Mouse (Mus musculus): ENCODE measurements at regions not wholly inside any gene's neighbourhood (a gene's known extent, or its start where the extent isn't known, plus 50 kb on each side); places are given as distances from the start of the nearest gene placed in this dataset.

DNA sequence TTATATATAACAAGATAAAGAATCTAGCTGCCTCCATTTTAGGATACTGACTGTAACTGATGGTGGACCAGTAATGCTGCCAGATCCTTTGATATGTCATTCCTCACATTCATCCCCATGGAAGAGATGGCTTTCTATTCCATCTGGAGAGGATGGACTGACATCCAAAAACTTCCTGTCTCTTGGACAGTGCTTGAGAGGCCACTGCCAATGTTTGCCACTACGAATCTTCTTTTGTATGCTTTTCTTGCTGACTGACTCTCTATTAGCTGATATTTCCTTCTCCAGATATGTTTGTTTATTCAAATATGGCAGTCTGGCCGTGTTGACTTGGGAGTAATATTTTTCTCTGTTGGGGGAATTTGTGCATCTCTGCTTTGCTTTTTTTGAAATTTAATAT is 253.6 kb downstream of the 9330182O14Rik start:
- no peak for TF ChIP-seq TAL1 (IDR thresholded peaks at IDR 0.05; ENCODE audit: low read length)
- no peak for TF ChIP-seq E2F4 (IDR thresholded peaks at IDR 0.05; ENCODE audit: borderline replicate concordance, low read depth, low read length)
- TF ChIP-seq MXI1 (IDR thresholded peaks at IDR 0.05; ENCODE audit: low read depth, low read length), result no peak
- no peak for TF ChIP-seq MAX (IDR thresholded peaks at IDR 0.05; ENCODE audit: low read length)
- TF ChIP-seq POLR2AphosphoS5 (IDR thresholded peaks at IDR 0.05; ENCODE audit: borderline replicate concordance, low read depth, low read length), result no peak
- TF ChIP-seq ZKSCAN1 (IDR thresholded peaks at IDR 0.05; ENCODE audit: low read depth, low read length), result no peak
- TF ChIP-seq CTCF (IDR thresholded peaks at IDR 0.05 in 2 of 3, conservative IDR thresholded peaks at IDR 0.05 in 1 of 3; ENCODE audit: control insufficient read depth in 1 of 3, insufficient read depth in 1 of 3, low read depth in 2 of 3, low read length in 3 of 3, poor library complexity in 1 of 3, severe bottlenecking in 1 of 3), result no peak
- TF ChIP-seq MEF2A (IDR thresholded peaks at IDR 0.05; ENCODE audit: extremely low read depth, insufficient replicate concordance, low read depth, low read length, poor library complexity, severe bottlenecking), result no peak
- no peak for TF ChIP-seq USF1 (IDR thresholded peaks at IDR 0.05; ENCODE audit: low read depth, low read length)
- TF ChIP-seq TBP (IDR thresholded peaks at IDR 0.05; ENCODE audit: low read depth, low read length), result no peak
- TF ChIP-seq ZMIZ1 (IDR thresholded peaks at IDR 0.05; ENCODE audit: low read depth, low read length), result no peak
- no peak for TF ChIP-seq ELF1 (IDR thresholded peaks at IDR 0.05; ENCODE audit: low read depth, low read length)
- TF ChIP-seq ZNF384 (IDR thresholded peaks at IDR 0.05; ENCODE audit: low read depth, low read length), result no peak
- no peak for TF ChIP-seq GABPA (IDR thresholded peaks at IDR 0.05; ENCODE audit: low read depth, low read length)
- no peak for TF ChIP-seq POLR2AphosphoS2 (IDR thresholded peaks at IDR 0.05; ENCODE audit: low read length)
- TF ChIP-seq USF2 (IDR thresholded peaks at IDR 0.05; ENCODE audit: borderline replicate concordance in 1 of 2, insufficient read depth in 1 of 2, low read depth in 1 of 2, low read length in 2 of 2), result no peak
- no peak for TF ChIP-seq NRF1 (IDR thresholded peaks at IDR 0.05; ENCODE audit: insufficient read depth, low read depth, low read length, poor library complexity, severe bottlenecking)
- no peak for TF ChIP-seq MAFK (IDR thresholded peaks at IDR 0.05; ENCODE audit: borderline replicate concordance, low read depth, low read length)
- TF ChIP-seq CHD2 (IDR thresholded peaks at IDR 0.05; ENCODE audit: low read length), result no peak
- Histone ChIP-seq H3K79me2 (ENCODE audit: control insufficient read depth, insufficient read depth, low read length, poor library complexity) (no peaks in the 10 kb centered on the region), H3K9ac (ENCODE audit: control insufficient read depth, low read depth, low read length, poor library complexity, severe bottlenecking) (no peak overlapping the region), H3K36me3 (ENCODE audit: control insufficient read depth in 1 of 2, insufficient read depth in 2 of 2, low read length in 2 of 2) (no peaks in the 10 kb centered on the region), H3K27ac (ENCODE audit: control insufficient read depth, low read depth, low read length) (no peak overlapping the region), H3K4me1 (ENCODE audit: control insufficient read depth in 1 of 2, insufficient read depth in 2 of 2, low read length in 2 of 2) (no peaks in the 10 kb centered on the region), H3K9me3 (replicated peaks; ENCODE audit: insufficient read depth, low read length) (no peaks in the 10 kb centered on the region), H3K27me3 (ENCODE audit: control insufficient read depth in 1 of 2, insufficient read depth in 2 of 2, low read length in 2 of 2) (no peaks in the 10 kb centered on the region), H3K4me3 (ENCODE audit: control insufficient read depth in 1 of 2, insufficient read depth in 1 of 2, low read depth in 2 of 2, low read length in 2 of 2) (no peak overlapping the region)
- no peak for DNase-seq (ENCODE audit: low read depth, low spot score)

DNA sequence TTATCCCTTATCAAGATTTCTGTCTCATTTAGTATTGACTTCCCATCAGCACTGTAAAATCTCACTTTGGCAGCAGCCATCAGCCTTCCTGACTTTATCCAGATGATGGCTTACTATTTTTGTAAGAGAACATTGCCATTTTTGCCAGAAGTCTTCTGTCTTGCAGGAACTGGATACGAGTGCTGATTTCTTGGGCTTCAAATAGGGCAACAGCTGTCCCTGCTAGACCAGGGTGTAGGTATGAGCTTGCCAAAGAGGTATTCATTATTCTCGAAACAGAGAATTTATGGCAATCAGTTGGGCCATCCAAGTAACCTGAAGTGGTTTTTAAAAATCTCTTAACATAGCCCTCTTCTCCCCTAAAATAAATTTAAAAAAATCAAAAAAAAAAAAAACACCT is 254.6 kb downstream of the 9330182O14Rik start:
- no peaks in the 10 kb centered on the region for H3K9me3 ChIP-seq (replicated peaks; ENCODE audit: insufficient read depth, low read length)
- TF ChIP-seq ZKSCAN1 (IDR thresholded peaks at IDR 0.05; ENCODE audit: low read depth, low read length), result no peak
- no peaks in the 10 kb centered on the region for H3K79me2 ChIP-seq (ENCODE audit: control insufficient read depth, insufficient read depth, low read length, poor library complexity)
- H3K27ac ChIP-seq (ENCODE audit: control insufficient read depth, low read depth, low read length), result no peak overlapping the region
- H3K36me3 ChIP-seq (ENCODE audit: control insufficient read depth in 1 of 2, insufficient read depth in 2 of 2, low read length in 2 of 2), result no peaks in the 10 kb centered on the region
- H3K4me3 ChIP-seq (ENCODE audit: control insufficient read depth in 1 of 2, insufficient read depth in 1 of 2, low read depth in 2 of 2, low read length in 2 of 2), result no peak overlapping the region
- H3K27me3 ChIP-seq (ENCODE audit: control insufficient read depth in 1 of 2, insufficient read depth in 2 of 2, low read length in 2 of 2), result no peaks in the 10 kb centered on the region
- H3K4me1 ChIP-seq (ENCODE audit: control insufficient read depth in 1 of 2, insufficient read depth in 2 of 2, low read length in 2 of 2), result no peaks in the 10 kb centered on the region
- no peak for DNase-seq (ENCODE audit: low read depth, low spot score)
- H3K9ac ChIP-seq (ENCODE audit: control insufficient read depth, low read depth, low read length, poor library complexity, severe bottlenecking), result no peak overlapping the region

Data from MEL (cell line).